Mouse (Mus musculus) gastrocnemius, postnatal 4 days (tissue): ENCODE measurements around the gene Zdhhc19. TPM values are rescaled to one million over a fixed set of nuclear protein-coding genes. Genes with fewer than 3 reads are reported as not detected.
A peak's percentile ranks its signal among the peaks of the same experiment; 100 is the strongest.

Source experiments
- DNase-seq, 2 experiments: peaks; one replicate each; pipeline ENCODE4 v3.0.0; 2021 to 2022; ENCODE audit warnings: low spot score in 2 of 2, mixed read lengths in 2 of 2
- total RNA-seq, 2 experiments: library from RNA; stranded (reverse); gene quantifications; 2 replicates each; pipeline ENCODE4 v1.2.3; 2021

Gene Zdhhc19
- total RNA-seq, 2 experiments from 2014 or later: not detected

GRCm38 (mm10) chr16:32513401-32513800, 17.3 kb downstream of the Zdhhc19 start:
- DNase-seq: no peak

GRCm38 (mm10) chr16:32513948-32514347, 17.9 kb downstream of the Zdhhc19 start:
- no peak for DNase-seq

GRCm38 (mm10) chr16:32516006-32516962, 20.2 kb downstream of the Zdhhc19 start:
- no peak for DNase-seq

- no peak for DNase-seq
Observed at GRCm38 (mm10) chr16:32517785-32518481, 21.9 kb downstream of the Zdhhc19 start.

- DNase-seq: no peak
Observed at GRCm38 (mm10) chr16:32519656-32520371, 23.7 kb downstream of the Zdhhc19 start.

- no peak for DNase-seq
Observed at GRCm38 (mm10) chr16:32520372-32520748, 24.3 kb downstream of the Zdhhc19 start.

GRCm38 (mm10) chr16:32522578-32523194, 26.6 kb downstream of the Zdhhc19 start:
- no peak for DNase-seq

GRCm38 (mm10) chr16:32523462-32524243, 27.6 kb downstream of the Zdhhc19 start:
- peak in 1 of 2 experiments; percentile 57 for DNase-seq

GRCm38 (mm10) chr16:32524244-32524615, 28.2 kb downstream of the Zdhhc19 start:
- DNase-seq: no peak

- DNase-seq: no peak
Observed at GRCm38 (mm10) chr16:32526906-32527305, 30.8 kb downstream of the Zdhhc19 start.

- no peak for DNase-seq
Observed at GRCm38 (mm10) chr16:32532878-32533826, 37.1 kb downstream of the Zdhhc19 start.

GRCm38 (mm10) chr16:32535157-32535751, 39.2 kb downstream of the Zdhhc19 start:
- no peak for DNase-seq

- no peak for DNase-seq
Observed at GRCm38 (mm10) chr16:32537867-32538660, 42.0 kb downstream of the Zdhhc19 start.

- no peak for DNase-seq
Observed at GRCm38 (mm10) chr16:32538761-32539255, 42.7 kb downstream of the Zdhhc19 start.

- DNase-seq: no peak
Observed at GRCm38 (mm10) chr16:32541338-32542179, 45.5 kb downstream of the Zdhhc19 start.

- DNase-seq: no peak
Observed at GRCm38 (mm10) chr16:32543422-32543821, 47.4 kb downstream of the Zdhhc19 start.
